Mouse (Mus musculus) left cerebral cortex, postnatal 14 days (tissue): ENCODE measurements around the gene Smg5. TPM values are rescaled to one million over a fixed set of nuclear protein-coding genes. Genes with fewer than 3 reads are reported as not detected.
"Not testable (repeated sequence)": the region's sequence is repeated elsewhere in the genome, so short reads cannot be mapped to it uniquely, and the experiment has no call there.

Experiments used
- DNase-seq, 2 experiments: peaks; one replicate each; pipeline ENCODE4 v3.0.0; 2021 to 2022; ENCODE audit warnings: low spot score in 2 of 2, mixed read lengths in 1 of 2
- intact Hi-C: fragments of 180-260 bp; cut with DNase I; formaldehyde crosslinking; loops from one replicate; pipeline ENCODE4 v1.15.1; 2025
- total RNA-seq, 2 experiments: library from RNA; stranded (reverse); gene quantifications; 2 replicates each; pipeline ENCODE4 v1.2.3; 2021

Gene Smg5
- total RNA-seq, 2 experiments from 2014 or later: 69.6 to 72.0 TPM

GRCm38 (mm10) chr3:88339006-88339405 lies 2.9 kb downstream of the Smg5 start:
- DNase-seq: no peak
- intact Hi-C loops: no loop called here

GRCm38 (mm10) chr3:88350732-88351131 lies 14.7 kb downstream of the Smg5 start:
- no peak for DNase-seq
- intact Hi-C loops: no loop called here

DNA sequence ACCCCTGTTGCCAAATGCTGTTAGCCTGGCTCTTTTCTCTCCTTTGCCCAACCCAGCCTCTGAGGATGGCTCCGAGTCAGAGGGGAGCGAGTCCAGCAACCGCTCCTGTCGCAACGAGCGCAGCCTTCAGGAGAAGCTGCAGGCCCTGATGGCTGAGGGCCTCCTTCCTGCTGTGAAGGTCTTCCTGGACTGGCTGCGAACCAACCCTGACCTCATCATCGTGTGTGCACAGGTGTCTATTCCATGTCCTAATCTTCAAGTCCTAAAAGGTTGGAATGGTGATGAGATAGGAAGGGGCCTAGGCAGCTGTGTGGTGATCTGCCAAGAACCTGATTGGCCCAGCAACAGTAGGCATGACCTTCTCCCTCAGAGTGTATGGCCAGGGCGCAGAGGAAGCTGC lies 16.8 kb downstream of the Smg5 start:
- no peak for DNase-seq
- intact Hi-C loops: no loop called here

DNA sequence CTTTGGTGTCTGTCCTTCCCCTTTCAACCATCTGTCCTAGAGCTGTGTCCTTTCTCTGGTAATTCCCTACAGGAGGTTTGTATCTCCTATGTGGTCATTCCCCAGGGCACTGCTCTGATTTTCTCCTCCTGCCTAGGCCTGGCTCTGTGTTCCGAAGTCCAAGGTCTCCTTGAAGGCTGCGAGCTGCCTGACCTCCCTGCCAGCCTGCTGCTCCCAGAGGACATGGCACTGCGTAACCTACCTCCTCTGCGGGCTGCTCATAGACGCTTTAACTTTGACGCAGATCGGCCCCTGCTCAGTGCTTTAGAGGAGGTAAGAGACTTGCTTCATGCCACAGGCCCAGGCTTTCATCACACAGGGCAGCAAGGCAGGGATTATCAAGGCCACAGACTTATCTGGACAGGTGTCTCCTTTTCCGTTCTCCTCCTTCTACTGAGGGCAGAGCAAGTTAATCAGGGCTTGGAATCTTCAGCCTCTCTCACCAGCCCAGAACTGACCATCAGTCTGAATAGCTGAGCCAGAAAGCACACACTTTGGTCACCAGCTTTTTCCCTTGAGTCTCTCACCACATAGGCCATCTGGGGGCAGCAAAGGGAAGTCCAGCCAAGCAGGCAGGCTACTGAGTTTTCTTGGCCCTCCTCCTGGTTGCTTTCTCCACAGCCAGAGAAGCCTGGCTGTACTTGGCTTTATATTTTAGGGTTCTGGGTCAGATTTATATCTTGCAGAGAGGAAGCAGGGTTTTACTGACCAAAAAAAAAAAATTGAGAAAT lies 18.5 kb downstream of the Smg5 start:
- intact Hi-C loops: no loop called here
- DNase-seq: no peak

- DNase-seq: no peak
- intact Hi-C loops: no loop called here
Observed at GRCm38 (mm10) chr3:88359584-88359983, 23.5 kb downstream of the Smg5 start.

- intact Hi-C loops: no loop called here
- DNase-seq: no peak
Observed at GRCm38 (mm10) chr3:88359989-88360388, 23.9 kb downstream of the Smg5 start.

DNA sequence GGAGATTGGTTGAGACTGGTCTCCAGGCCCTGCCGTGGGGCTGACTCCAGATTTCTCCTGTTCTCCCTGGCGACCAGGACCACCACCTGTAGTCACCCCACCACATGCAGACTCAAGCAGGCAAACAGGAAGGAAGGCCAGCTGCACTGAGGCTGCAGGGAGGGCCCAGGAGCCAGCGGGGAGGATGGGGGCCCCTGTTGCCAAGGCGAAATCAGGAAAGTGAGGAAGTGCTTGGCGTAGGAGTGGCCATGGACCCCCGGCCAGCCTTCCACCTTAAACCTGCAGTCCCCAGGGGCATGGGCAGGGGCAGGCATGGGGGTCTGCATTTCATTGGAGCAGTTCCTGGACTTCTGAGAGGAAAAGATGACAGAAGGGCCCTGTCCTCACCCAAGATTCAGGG lies 25.0 kb downstream of the Smg5 start:
- no peak for DNase-seq
- intact Hi-C loops: no loop called here

GRCm38 (mm10) chr3:88361612-88362313 lies 25.7 kb downstream of the Smg5 start:
- no peak for DNase-seq
- intact Hi-C loops: no loop called here

GRCm38 (mm10) chr3:88363700-88364099 lies 27.6 kb downstream of the Smg5 start:
- peak in 1 of 2 experiments; percentile 39 for DNase-seq
- intact Hi-C loops: no loop called here

DNA sequence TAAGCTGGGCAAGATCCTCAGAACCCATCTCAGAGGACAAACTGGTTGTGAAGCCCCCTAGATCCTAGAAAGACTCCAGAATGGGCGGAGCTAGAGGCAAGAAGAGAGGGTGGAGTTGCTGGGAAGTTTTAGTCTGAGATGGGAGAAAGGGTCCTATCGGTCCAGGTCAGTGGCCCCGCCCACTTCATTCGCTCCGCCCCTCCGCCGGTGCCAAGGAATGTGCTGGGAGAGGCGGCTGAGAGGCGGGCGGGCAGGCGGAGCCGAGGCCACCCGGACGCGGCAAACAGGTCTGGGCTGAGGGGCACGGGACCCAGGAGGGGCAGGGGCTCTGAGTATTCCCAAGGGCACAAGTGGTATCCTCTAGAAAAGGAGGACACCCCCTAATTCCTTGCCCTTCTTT lies 28.3 kb downstream of the Smg5 start, which contains the start of gene Paqr6:
Paqr6 (plus strand) TSS at position 248 of the 400 bp plus-strand sequence.
- intact Hi-C loops: no loop called here
- no peak for DNase-seq

DNA sequence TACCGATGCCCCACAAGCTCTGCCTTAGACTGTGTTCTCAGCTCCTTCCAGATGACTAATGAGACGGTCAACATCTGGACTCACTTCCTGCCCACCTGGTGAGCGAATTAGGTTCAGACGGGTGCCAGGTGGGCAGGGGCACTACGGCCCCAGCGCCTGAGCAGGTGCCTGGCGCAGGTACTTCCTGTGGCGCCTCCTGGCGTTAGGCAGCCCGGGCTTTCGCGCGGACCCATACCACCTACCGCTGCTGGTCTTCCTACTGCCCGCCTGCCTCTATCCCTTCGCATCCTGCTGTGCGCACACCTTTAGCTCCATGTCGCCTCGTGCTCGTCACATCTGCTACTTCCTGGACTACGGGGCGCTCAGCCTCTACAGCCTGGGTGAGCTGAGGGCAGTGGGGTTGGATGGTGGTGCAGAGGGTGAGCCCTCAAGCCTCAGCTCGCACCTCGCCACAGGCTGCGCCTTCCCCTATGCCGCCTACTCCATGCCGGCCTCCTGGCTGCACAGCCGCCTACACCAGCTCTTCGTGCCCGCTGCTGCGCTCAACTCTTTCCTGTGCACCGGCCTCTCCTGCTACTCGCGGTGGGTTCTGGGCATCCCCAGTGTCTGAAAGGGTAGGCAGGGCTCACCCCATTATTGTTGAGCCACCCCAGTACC lies 29.8 kb downstream of the Smg5 start:
- intact Hi-C loops: no loop called here
- DNase-seq: no peak

- intact Hi-C loops: not testable (repeated sequence)
- peak; percentile 70 to 74 for DNase-seq
Observed at GRCm38 (mm10) chr3:88366830-88367428, 30.9 kb downstream of the Smg5 start.

DNA sequence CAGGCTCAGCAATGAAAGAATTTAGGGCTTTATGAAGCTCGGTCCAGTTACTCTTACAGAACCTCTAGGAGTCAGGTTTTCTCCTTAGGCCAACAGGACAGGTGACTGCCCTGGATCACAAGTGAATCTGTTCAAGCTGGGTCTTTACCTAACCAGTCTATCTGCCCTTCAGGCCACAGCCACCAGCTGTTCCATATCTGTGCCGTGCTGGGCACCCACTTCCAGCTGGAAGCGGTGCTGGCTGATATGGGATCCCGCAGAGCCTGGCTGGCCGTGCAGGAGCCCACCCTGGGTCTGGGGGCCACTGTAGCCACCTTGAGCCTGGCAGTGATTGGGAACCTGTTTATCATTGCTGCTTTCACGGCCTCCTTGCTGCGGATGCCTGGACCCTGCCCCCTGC lies 31.5 kb downstream of the Smg5 start:
- DNase-seq, intact Hi-C loops: not testable (repeated sequence)

DNA sequence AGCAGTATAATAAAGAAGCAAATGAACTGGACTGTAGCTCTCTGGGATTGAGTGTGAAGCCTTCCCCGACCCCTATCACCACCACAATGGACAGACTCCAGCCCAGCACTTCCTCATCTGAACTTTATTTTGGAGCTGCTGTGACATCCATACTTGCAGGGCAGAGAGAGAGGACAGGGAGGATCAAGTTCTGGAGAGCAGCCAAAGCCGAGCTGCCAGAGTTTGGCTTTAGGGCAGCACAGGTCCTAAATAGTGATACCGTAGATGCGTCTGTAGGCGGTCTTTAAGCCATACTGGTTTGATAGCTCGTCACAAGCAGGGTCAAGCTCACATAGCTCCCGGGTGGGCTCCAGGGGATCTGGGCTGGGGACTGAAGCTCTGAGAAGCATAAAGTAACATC lies 32.5 kb downstream of the Smg5 start:
- intact Hi-C loops, DNase-seq: not testable (repeated sequence)

GRCm38 (mm10) chr3:88372643-88373042 lies 36.6 kb downstream of the Smg5 start, which contains the start of gene Bglap3:
Gene Bglap3 (minus strand): TSS chr3:88372743.
- intact Hi-C loops, DNase-seq: not testable (repeated sequence)

- DNase-seq: peak in 1 of 2 experiments; percentile 30
- intact Hi-C loops: not testable (repeated sequence)
Observed at GRCm38 (mm10) chr3:88375750-88376626, 39.9 kb downstream of the Smg5 start.

- DNase-seq, intact Hi-C loops: not testable (repeated sequence)
Observed at GRCm38 (mm10) chr3:88376644-88377043, 40.6 kb downstream of the Smg5 start.

DNA sequence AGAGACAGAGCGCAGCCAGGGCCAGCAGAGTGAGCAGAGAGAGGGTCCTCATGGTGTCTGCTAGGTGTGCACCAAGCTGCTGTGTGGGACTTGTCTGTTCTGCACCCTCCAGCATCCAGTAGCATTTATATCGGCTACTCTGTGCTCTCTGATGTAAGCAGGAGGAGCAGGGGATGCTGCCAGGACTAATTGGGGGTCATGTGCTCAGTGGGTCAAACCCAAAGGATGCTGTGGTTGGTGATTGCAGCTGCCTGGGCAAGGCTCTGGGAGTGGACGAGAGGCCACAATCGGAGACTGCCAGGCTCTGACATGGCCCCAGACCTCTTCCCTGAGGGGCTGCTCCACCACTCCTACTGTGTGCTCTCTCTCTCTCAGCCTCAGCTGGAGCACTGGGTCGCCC lies 42.5 kb downstream of the Smg5 start, which contains the start of gene Bglap2:
Bglap2 (minus strand) TSS at position 101 of the 400 bp plus-strand sequence.
- DNase-seq, intact Hi-C loops: not testable (repeated sequence)
